8 mouse cellular contexts compared by ENCODE assay signal in the genomic region with DNA sequence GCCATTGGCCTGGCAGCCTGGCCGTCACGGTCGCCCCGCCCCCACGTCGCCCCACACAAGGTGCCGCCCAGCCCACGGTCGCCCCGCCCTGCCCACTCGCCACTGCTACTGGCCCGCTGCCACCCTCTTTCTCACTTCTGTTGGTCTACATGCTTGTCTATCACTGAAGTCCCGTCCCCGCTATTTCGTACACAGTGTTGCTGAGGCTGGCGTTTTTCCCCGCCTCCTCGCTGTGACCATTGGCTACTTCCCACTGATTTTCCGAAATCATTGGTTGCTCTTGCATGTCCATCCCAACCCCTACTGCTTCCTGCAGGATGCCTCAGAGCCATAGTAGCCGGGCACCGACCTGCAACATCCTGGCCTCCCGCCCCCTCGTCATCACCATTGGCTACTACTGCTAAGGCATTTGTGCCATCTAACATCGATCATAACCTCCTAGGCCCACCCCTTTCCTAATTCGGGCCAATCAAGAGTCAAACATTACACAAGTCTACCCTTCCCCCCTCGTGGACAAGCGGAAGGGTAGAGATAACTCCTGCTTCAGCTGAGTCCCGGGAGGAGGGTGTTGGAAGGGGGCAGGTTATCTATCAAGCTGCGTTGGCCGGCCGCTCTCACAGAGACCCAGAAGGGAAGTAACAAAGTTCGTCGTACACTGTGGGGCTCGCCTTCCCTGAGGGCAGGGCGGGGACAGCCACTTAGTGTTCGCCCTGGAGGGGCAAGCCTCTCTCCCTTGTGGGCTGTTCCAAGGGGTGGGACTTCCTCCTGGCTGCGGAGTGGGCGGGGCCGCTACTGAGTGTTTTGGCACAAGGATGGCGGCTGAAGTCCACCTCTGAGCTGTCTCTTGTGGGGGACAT. TPM values are rescaled to one million over a fixed set of nuclear protein-coding genes. Genes with fewer than 3 reads are reported as not detected.
A peak's percentile ranks its signal among the peaks of the same experiment; 100 is the strongest.
DNase-seq lines count a peak whose midpoint lies in the region; ATAC-seq lines count a peak whose summit lies in the region.

No protein-coding gene starts in this region.

- no peaks in the 10 kb centered on the region for H3K27me3 ChIP-seq in hindbrain, embryonic 15.5 days

- peak overlapping the region; percentile 81 for H3K4me3 ChIP-seq in hindbrain, embryonic 15.5 days

- no peaks in the 10 kb centered on the region for H3K36me3 ChIP-seq in hindbrain, embryonic 15.5 days

- H3K27ac ChIP-seq in hindbrain, embryonic 15.5 days (replicated peaks), result peak overlapping the region; percentile 97

- peak overlapping the region; percentile 86 for H3K4me2 ChIP-seq in hindbrain, embryonic 15.5 days

- H3K4me1 ChIP-seq in hindbrain, embryonic 15.5 days (replicated peaks), result peaks cover 18% of the 10 kb centered on the region

- peak; percentile 100 for DNase-seq in T-cell, adult 2 months (ENCODE audit: low spot score)
- DNase-seq in cerebellum, postnatal 36 days, result peak; percentile 100
- peak; percentile 100 for DNase-seq in frontal cortex, postnatal 36 days (ENCODE audit: low spot score in 2 of 2)
- peak; percentile 100 for DNase-seq in left cerebral cortex, adult 11 months (ENCODE audit: low spot score)
- DNase-seq in lung, postnatal 4 days, result peak; percentile 100
- peak; percentile 99 for DNase-seq in retina, postnatal 7 days (ENCODE audit: low read depth, low spot score)
- peak; percentile 100 for DNase-seq in urinary bladder, adult 2 months (ENCODE audit: low spot score)

- H3K9me3 ChIP-seq in hindbrain, embryonic 15.5 days, result no peaks in the 10 kb centered on the region

- under 1% methylated on average over 40 of the region's 40 CpGs for WGBS in hindbrain, embryonic 15.5 days

- H3K9ac ChIP-seq in hindbrain, embryonic 15.5 days, result peak overlapping the region; percentile 88

- ATAC-seq in hindbrain, embryonic 15.5 days (ENCODE audit: low FRiP score, low read depth), result peak; percentile 99

RNA-seq across cellular contexts. Expression of gene Rab40c, which starts 0.5 kb away (rescaled TPM):
- polyA plus RNA-seq in hindbrain, embryonic 15.5 days (2015; fragmentation: Nextera tagmentation; extraction: Ambion mirVana), result 49.3 and 55.0 TPM in 2 replicates
- 36.7 and 44.3 TPM in 2 replicates for polyA plus RNA-seq in urinary bladder, adult 2 months (2012; rRNA removed)

RNA-seq across cellular contexts. Expression of gene Pigq, which starts 24.7 kb away (rescaled TPM):
- 73.9 and 77.2 TPM in 2 replicates for polyA plus RNA-seq in hindbrain, embryonic 15.5 days (2015; fragmentation: Nextera tagmentation; extraction: Ambion mirVana)
- polyA plus RNA-seq in urinary bladder, adult 2 months (2012; rRNA removed), result 48.7 and 53.5 TPM in 2 replicates

RNA-seq across cellular contexts. Expression of gene Nhlrc4, which starts 24.7 kb away (rescaled TPM):
- 0.30 and 0.91 TPM in 2 replicates for polyA plus RNA-seq in hindbrain, embryonic 15.5 days (2015; fragmentation: Nextera tagmentation; extraction: Ambion mirVana)
- 0.15 TPM in 1 of 2 replicates, not detected in the other for polyA plus RNA-seq in urinary bladder, adult 2 months (2012; rRNA removed)

RNA-seq across cellular contexts. Expression of gene A930017K11Rik, which starts 32.4 kb away (rescaled TPM):
- polyA plus RNA-seq in hindbrain, embryonic 15.5 days (2015; fragmentation: Nextera tagmentation; extraction: Ambion mirVana), result 2.7 and 5.4 TPM in 2 replicates
- 0.06 and 0.07 TPM in 2 replicates for polyA plus RNA-seq in urinary bladder, adult 2 months (2012; rRNA removed)

RNA-seq across cellular contexts. Expression of gene Wfikkn1, which starts 39.4 kb away (rescaled TPM):
- polyA plus RNA-seq in hindbrain, embryonic 15.5 days (2015; fragmentation: Nextera tagmentation; extraction: Ambion mirVana), result 0.39 and 0.44 TPM in 2 replicates
- polyA plus RNA-seq in urinary bladder, adult 2 months (2012; rRNA removed), result 0.77 and 0.93 TPM in 2 replicates

Comparison
In these comparisons a context has a peak if more than half of its experiments do, and no peak if none do; other contexts are left out.
1. Peak in every context shown above with its lines: DNase-seq, ATAC-seq, H3K4me3 ChIP-seq and H3K27ac ChIP-seq.